Mouse (Mus musculus) G1E (cell line): ENCODE data around the gene Mettl3.

Experiments used
- CTCF ChIP-seq: IDR thresholded peaks from 2 replicates; pipeline ENCODE4 v1.5.1; 2012; ENCODE audit warnings: low read depth, low read length, inconsistent platforms, mixed read lengths
- GATA1 ChIP-seq: IDR thresholded peaks from 2 replicates; pipeline ENCODE4 v1.6.1; 2012; ENCODE audit warnings: borderline replicate concordance, low read length, inconsistent platforms, mixed read lengths
- GATA2 ChIP-seq: IDR thresholded peaks from 2 replicates; pipeline ENCODE4 v1.6.1; 2012; ENCODE audit warnings: low read depth, low read length, inconsistent platforms, borderline replicate concordance
- POLR2AphosphoS5 ChIP-seq: IDR thresholded peaks from 2 replicates; pipeline ENCODE4 v1.6.1; 2012; ENCODE audit warnings: low read depth, low read length, inconsistent platforms; ENCODE audit not compliant: insufficient replicate concordance
- TAL1 ChIP-seq: conservative IDR thresholded peaks from 2 replicates; pipeline ENCODE4 v1.6.1; 2012; ENCODE audit warnings: low read depth, low read length, inconsistent platforms, mixed read lengths

GRCm38 (mm10) chr14:52313931-52314807, 9.2 kb upstream of the Mettl3 start:
- TF ChIP-seq CTCF (no peak), GATA1 (no peak), POLR2AphosphoS5 (no peak), GATA2 (no peak), TAL1 (no peak)
